Mouse (Mus musculus) ES-Bruce4 (cell line): ENCODE results near the gene Zscan29. TPM values are rescaled to one million over a fixed set of nuclear protein-coding genes. Genes with fewer than 3 reads are reported as not detected.

ENCODE experiments used
- H3K27ac ChIP-seq: 2 replicates; pipeline ENCODE4 v1.5.1; 2012; ENCODE audit warnings: low read length, inconsistent platforms; ENCODE audit not compliant: insufficient read depth
- H3K27me3 ChIP-seq: 2 replicates; pipeline ENCODE4 v1.6.1; 2012; ENCODE audit warnings: mild to moderate bottlenecking, low read length, inconsistent platforms; ENCODE audit not compliant: control insufficient read depth, poor library complexity, insufficient read depth, severe bottlenecking
- H3K36me3 ChIP-seq: 2 replicates; pipeline ENCODE4 v1.6.1; 2012; ENCODE audit warnings: inconsistent platforms, mild to moderate bottlenecking, low read length, moderate library complexity; ENCODE audit not compliant: control insufficient read depth, poor library complexity, insufficient read depth, severe bottlenecking
- H3K4me1 ChIP-seq: one replicate; pipeline ENCODE4 v1.8.1; 2011; ENCODE audit warnings: low read length; ENCODE audit not compliant: control insufficient read depth, insufficient read depth
- H3K4me3 ChIP-seq: 2 replicates; pipeline ENCODE4 v1.5.1; 2011; ENCODE audit warnings: low read depth, mild to moderate bottlenecking, low read length
- H3K9ac ChIP-seq: 2 replicates; pipeline ENCODE4 v1.6.1; 2012; ENCODE audit warnings: low read depth, mild to moderate bottlenecking, inconsistent platforms; ENCODE audit not compliant: poor library complexity, severe bottlenecking
- H3K9me3 ChIP-seq: replicated peaks from 2 replicates; pipeline ENCODE4 v1.6.1; 2012; ENCODE audit warnings: mild to moderate bottlenecking, low read length, inconsistent platforms; ENCODE audit not compliant: control insufficient read depth, poor library complexity, insufficient read depth, severe bottlenecking
- CTCF ChIP-seq: IDR thresholded peaks from one replicate; pipeline ENCODE4 v1.8.1; 2011; ENCODE audit warnings: low read depth, low read length
- EP300 ChIP-seq: IDR thresholded peaks from 2 replicates; pipeline ENCODE4 v1.6.1; 2011; ENCODE audit warnings: low read depth, low read length; ENCODE audit not compliant: insufficient read depth
- POLR2A ChIP-seq: IDR thresholded peaks from one replicate; pipeline ENCODE4 v1.8.1; 2011; ENCODE audit warnings: low read length; ENCODE audit not compliant: insufficient read depth
- polyA plus RNA-seq: library from polyadenylated mRNA; stranded (reverse); fragments of >200 nt; gene quantifications from 2 replicates; pipeline ENCODE4 v1.2.4, GENCODE M21; 2011; ENCODE audit warnings: low read depth; ENCODE audit not compliant: missing spikeins, insufficient read depth, insufficient read length

Gene Zscan29
- 6.1 and 6.4 TPM in 2 replicates for polyA plus RNA-seq

GRCm38 (mm10) chr2:121170980-121171742 lies at the start of gene Zscan29:
TSS of gene Zscan29 (minus strand) at chr2:121171125.
- TF ChIP-seq POLR2A = peak; percentile 26
- no peak for TF ChIP-seq CTCF
- TF ChIP-seq EP300 = no peak
- Histone ChIP-seq H3K9me3 (no peaks in the 10 kb centered on the region), H3K9ac (peak within 1 kb of the TSS; percentile 98), H3K36me3 (peaks cover 8% of the 10 kb centered on the region), H3K27ac (peak within 1 kb of the TSS; percentile 13; the same call in 1 of the 2 replicates), H3K4me3 (peak within 1 kb of the TSS; percentile 95), H3K4me1 (no peaks in the 10 kb centered on the region), H3K27me3 (no peaks in the 10 kb centered on the region)

DNA sequence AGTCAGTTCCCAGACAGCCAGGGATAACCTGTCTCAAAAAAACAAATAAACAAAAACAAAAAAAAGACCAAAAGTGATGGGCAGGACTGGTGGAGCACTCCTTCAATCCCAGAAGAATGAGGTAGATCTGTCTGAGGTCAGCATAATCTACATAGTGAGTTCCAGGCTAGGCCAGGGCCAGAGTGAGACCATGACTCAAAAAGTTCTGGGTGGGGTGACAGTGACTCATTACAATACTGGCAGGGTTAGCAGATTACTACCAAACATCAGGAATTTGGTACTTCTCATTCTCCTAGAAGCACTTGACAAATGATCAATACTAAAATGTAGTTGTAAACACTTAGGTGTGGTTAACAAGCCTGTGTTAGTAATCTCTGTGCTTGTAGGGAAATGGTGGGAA lies 49.1 kb upstream of the Zscan29 start:
- peaks cover 3% of the 10 kb centered on the region for H3K4me1 ChIP-seq
- H3K27me3 ChIP-seq = no peaks in the 10 kb centered on the region
- no peak overlapping the region for H3K27ac ChIP-seq
- no peak for TF ChIP-seq POLR2A
- no peak for TF ChIP-seq EP300
- TF ChIP-seq CTCF = no peak
- H3K4me3 ChIP-seq = no peak overlapping the region
- H3K36me3 ChIP-seq = peaks cover 6% of the 10 kb centered on the region
- H3K9ac ChIP-seq = no peak overlapping the region
- no peaks in the 10 kb centered on the region for H3K9me3 ChIP-seq

DNA sequence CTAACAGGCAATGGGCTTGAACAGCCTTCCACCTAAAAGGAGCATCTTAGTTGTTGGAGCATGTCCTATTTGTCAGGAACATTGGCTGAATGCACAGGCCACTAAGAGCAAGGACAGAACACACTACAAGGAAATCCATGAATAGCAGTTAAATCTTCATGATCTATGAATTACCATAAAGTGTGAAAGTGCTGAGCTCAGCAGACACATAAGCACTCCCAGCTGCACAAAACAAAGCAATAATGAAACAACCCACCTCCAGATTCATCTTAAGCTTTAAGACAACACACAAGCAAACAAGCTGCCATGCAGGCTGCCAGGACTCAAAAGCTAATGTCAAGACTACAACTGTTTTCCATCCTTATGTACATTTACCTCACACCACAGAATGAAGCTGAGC lies 48.3 kb upstream of the Zscan29 start:
- Histone ChIP-seq H3K9ac (no peak overlapping the region), H3K9me3 (no peaks in the 10 kb centered on the region), H3K27me3 (no peaks in the 10 kb centered on the region), H3K36me3 (peaks cover 6% of the 10 kb centered on the region), H3K4me3 (no peak overlapping the region), H3K27ac (peak overlapping the region; percentile 36; the same call in 1 of the 2 replicates), H3K4me1 (peaks cover 3% of the 10 kb centered on the region)
- TF ChIP-seq EP300 (no peak), CTCF (no peak), POLR2A (no peak)

DNA sequence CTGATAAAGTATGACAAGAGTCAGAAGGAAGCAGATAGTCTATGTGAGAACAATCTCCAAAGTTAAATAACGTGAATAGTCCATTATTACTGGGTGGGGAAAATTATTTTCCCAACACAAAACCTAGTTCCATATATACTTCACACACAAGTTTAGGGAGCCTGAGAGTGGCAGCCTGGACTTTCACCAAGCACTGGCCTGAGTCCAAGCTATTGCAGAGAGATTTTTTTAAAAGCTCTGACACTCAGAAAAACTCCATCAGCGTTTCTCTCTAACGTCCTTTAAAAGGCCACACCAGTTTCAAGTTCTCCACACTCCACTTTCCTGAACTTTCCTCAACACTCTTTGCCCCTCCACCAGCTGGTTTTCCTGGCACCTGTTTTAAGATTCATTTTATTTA lies 43.6 kb upstream of the Zscan29 start:
- H3K36me3 ChIP-seq = peaks cover 6% of the 10 kb centered on the region
- no peaks in the 10 kb centered on the region for H3K9me3 ChIP-seq
- H3K27ac ChIP-seq = no peak overlapping the region
- no peak overlapping the region for H3K4me3 ChIP-seq
- TF ChIP-seq POLR2A (no peak), CTCF (no peak), EP300 (no peak)
- H3K27me3 ChIP-seq = no peaks in the 10 kb centered on the region
- H3K4me1 ChIP-seq = no peaks in the 10 kb centered on the region
- no peak overlapping the region for H3K9ac ChIP-seq

- Histone ChIP-seq H3K4me1 (no peaks in the 10 kb centered on the region), H3K9me3 (no peaks in the 10 kb centered on the region), H3K36me3 (peaks cover 29% of the 10 kb centered on the region), H3K27ac (no peak overlapping the region), H3K27me3 (no peaks in the 10 kb centered on the region), H3K9ac (no peak overlapping the region), H3K4me3 (no peak overlapping the region)
- TF ChIP-seq POLR2A = no peak
- TF ChIP-seq EP300 = no peak
- no peak for TF ChIP-seq CTCF
Observed at GRCm38 (mm10) chr2:121206541-121206940, 35.6 kb upstream of the Zscan29 start.

DNA sequence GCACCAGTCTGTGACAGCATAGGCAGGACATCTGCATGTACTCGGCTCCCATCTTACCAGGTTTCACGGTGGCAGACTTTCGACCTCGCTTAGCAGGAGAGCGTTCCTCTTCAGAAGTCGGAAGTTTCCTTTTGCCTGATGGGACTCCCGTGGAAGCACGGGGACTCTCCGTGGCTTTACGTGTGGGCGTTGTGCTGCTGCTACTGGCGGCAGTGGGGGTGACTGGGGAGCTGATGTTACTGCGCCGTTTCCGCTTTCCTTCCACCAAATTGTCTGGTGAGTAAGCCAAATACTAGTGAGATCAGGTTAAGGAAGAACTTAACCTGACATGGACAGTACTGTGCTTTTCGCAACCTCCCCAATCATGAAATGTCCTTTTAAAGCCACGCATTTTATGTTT lies 33.4 kb upstream of the Zscan29 start:
- H3K27ac ChIP-seq = no peak overlapping the region
- H3K36me3 ChIP-seq = peaks cover 39% of the 10 kb centered on the region
- no peaks in the 10 kb centered on the region for H3K27me3 ChIP-seq
- no peak overlapping the region for H3K9ac ChIP-seq
- TF ChIP-seq EP300 = no peak
- TF ChIP-seq CTCF = no peak
- no peak for TF ChIP-seq POLR2A
- H3K4me3 ChIP-seq = no peak overlapping the region
- no peaks in the 10 kb centered on the region for H3K9me3 ChIP-seq
- H3K4me1 ChIP-seq = no peaks in the 10 kb centered on the region
